Mouse (Mus musculus) cortical plate, adult 2 months (tissue): Measurements from ENCODE around the gene 2310039H08Rik.

Experiments used
- CTCF ChIP-seq: fragments of 200-500 bp; IDR thresholded peaks from 2 replicates; pipeline ENCODE4 v1.5.1; 2011; ENCODE audit warnings: mild to moderate bottlenecking, control low read depth, low read length; ENCODE audit not compliant: insufficient read depth; ENCODE audit errors: extremely low read depth
- POLR2A ChIP-seq: fragments of 200-500 bp; IDR thresholded peaks from 2 replicates; pipeline ENCODE4 v1.6.1; 2011; ENCODE audit warnings: mild to moderate bottlenecking, low read length, control low read depth; ENCODE audit not compliant: insufficient read depth; ENCODE audit errors: extremely low read depth

- TF ChIP-seq CTCF: no peak
- TF ChIP-seq POLR2A: no peak
These were observed 35.9 kb downstream of the 2310039H08Rik start for GRCm38 (mm10) chr17:46808376-46808775.
